Mouse (Mus musculus) cerebellum, adult 9-11 months (tissue): ENCODE data around the gene Slc43a2.
"Not testable (repeated sequence)": the region's sequence is repeated elsewhere in the genome, so short reads cannot be mapped to it uniquely, and the experiment has no call there.

Experiments
- DNase-seq: peaks from one replicate; pipeline ENCODE4 v3.0.0; 2022

Slc43a2 gene

GRCm38 (mm10) chr11:75572854-75573650 lies 41.6 kb downstream of the Slc43a2 start:
- peak; percentile 94 for DNase-seq

- DNase-seq = peak; percentile 64
Observed at GRCm38 (mm10) chr11:75574378-75575123, 43.1 kb downstream of the Slc43a2 start.

GRCm38 (mm10) chr11:75575560-75576123 lies 44.1 kb downstream of the Slc43a2 start:
- DNase-seq = peak; percentile 48

GRCm38 (mm10) chr11:75578609-75579008 lies 47.1 kb downstream of the Slc43a2 start:
- no peak for DNase-seq

- peak; percentile 12 for DNase-seq
Observed at GRCm38 (mm10) chr11:75581495-75582149, 50.1 kb downstream of the Slc43a2 start.

GRCm38 (mm10) chr11:75583521-75583920 lies 52.0 kb downstream of the Slc43a2 start:
- no peak for DNase-seq

- no peak for DNase-seq
Observed at GRCm38 (mm10) chr11:75585061-75585460, 53.6 kb downstream of the Slc43a2 start.

GRCm38 (mm10) chr11:75585978-75586377 lies 54.5 kb downstream of the Slc43a2 start:
- no peak for DNase-seq

- no peak for DNase-seq
Observed at GRCm38 (mm10) chr11:75586963-75587362, 55.5 kb downstream of the Slc43a2 start.

- peak; percentile 96 for DNase-seq
Observed at GRCm38 (mm10) chr11:75587493-75588284, 56.2 kb downstream of the Slc43a2 start, which contains the start of gene Pitpna. Gene Pitpna (plus strand): TSS chr11:75588097.

GRCm38 (mm10) chr11:75588285-75588941 lies 56.9 kb downstream of the Slc43a2 start:
- no peak for DNase-seq

GRCm38 (mm10) chr11:75592612-75593011 lies 61.1 kb downstream of the Slc43a2 start:
- DNase-seq = no peak

GRCm38 (mm10) chr11:75594431-75594830 lies 62.9 kb downstream of the Slc43a2 start:
- no peak for DNase-seq

- DNase-seq = no peak
Observed at GRCm38 (mm10) chr11:75595404-75595803, 63.9 kb downstream of the Slc43a2 start.

- no peak for DNase-seq
Observed at GRCm38 (mm10) chr11:75595816-75596215, 64.3 kb downstream of the Slc43a2 start.

GRCm38 (mm10) chr11:75596726-75597255 lies 65.3 kb downstream of the Slc43a2 start:
- no peak for DNase-seq

- DNase-seq = no peak
Observed at GRCm38 (mm10) chr11:75598004-75598403, 66.5 kb downstream of the Slc43a2 start.

- not testable (repeated sequence) for DNase-seq
Observed at GRCm38 (mm10) chr11:75599802-75600201, 68.3 kb downstream of the Slc43a2 start.

- DNase-seq = no peak
Observed at GRCm38 (mm10) chr11:75604826-75605225, 73.3 kb downstream of the Slc43a2 start.

- DNase-seq = no peak
Observed at GRCm38 (mm10) chr11:75605318-75605717, 73.8 kb downstream of the Slc43a2 start.

- DNase-seq = no peak
Observed at GRCm38 (mm10) chr11:75608776-75609175, 77.3 kb downstream of the Slc43a2 start.
